Mouse (Mus musculus): Measurements from ENCODE around the gene Gm20538. TPM values are rescaled to one million over a fixed set of nuclear protein-coding genes. Genes with fewer than 3 reads are reported as not detected.

Gene Gm20538
- polyA plus RNA-seq (2016; fragmentation: Nextera tagmentation; extraction: Ambion mirVana): not detected in 2 replicates

DNA sequence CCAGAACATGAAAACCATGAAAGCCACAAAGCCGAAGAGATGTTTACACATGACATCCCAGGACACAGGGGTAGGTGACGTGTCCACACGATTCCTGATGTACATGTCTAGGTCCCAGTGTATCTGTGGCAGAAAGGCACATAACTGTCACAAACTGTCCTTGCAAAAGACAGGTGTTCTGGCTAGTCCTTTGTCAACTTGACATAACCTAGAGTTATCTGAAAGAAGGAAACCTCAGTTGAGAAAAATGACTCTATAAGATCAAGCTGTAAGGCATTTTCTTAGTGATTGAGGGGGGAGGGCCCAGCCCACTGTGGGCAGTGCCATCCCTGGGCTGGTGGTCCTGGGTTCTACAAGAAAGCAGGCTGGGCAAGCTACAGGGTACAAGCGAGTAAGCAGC lies at the start of gene Gm20538:
Gene Gm20538 (minus strand): TSS at position 101 of the 400 bp plus-strand sequence.
- Histone ChIP-seq H3K27ac (no peak within 1 kb of the TSS), H3K4me1 (replicated peaks) (peaks cover 11% of the 10 kb centered on the region), H3K4me2 (no peak within 1 kb of the TSS), H3K36me3 (peaks cover 57% of the 10 kb centered on the region), H3K4me3 (replicated peaks) (no peak within 1 kb of the TSS), H3K9me3 (no peaks in the 10 kb centered on the region), H3K9ac (replicated peaks) (no peak within 1 kb of the TSS), H3K27me3 (no peaks in the 10 kb centered on the region)
- WGBS: 95% methylated on average over 4 of the region's 4 CpGs
- ATAC-seq (ENCODE audit: insufficient number of reproducible peaks, insufficient read depth, low FRiP score, low TSS enrichment, low read depth): no peak

DNA sequence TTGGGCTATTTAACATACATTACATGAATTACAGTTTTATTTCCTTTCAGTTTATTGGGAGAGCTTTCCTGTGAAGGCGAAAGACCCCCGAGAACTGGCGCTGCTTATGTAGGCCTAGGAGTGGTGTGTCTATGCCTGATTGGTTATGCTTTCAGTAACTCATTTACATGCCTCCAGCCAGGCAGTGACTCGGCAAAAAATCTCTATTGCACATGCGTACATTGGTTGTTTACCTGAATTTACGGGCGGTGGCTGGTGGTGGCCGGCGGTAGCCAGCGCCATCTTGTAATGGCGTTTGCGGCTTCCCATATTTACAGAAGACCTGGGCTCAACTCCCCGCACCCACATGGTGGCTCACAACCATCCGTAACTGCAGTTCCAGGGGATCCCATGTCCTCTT lies 41.5 kb upstream of the Gm20538 start:
- H3K4me1 ChIP-seq (replicated peaks): 0 out of 2 replicates have a peak, but pooled peaks cover 5% of the 10 kb centered on the region
- H3K27me3 ChIP-seq: peaks cover 31% of the 10 kb centered on the region
- no peaks in the 10 kb centered on the region for H3K9me3 ChIP-seq
- 96% methylated on average over 14 of the region's 14 CpGs for WGBS
- H3K9ac ChIP-seq (replicated peaks): no peak overlapping the region
- ATAC-seq (ENCODE audit: insufficient number of reproducible peaks, insufficient read depth, low FRiP score, low TSS enrichment, low read depth): no peak
- no peak overlapping the region for H3K27ac ChIP-seq
- no peak overlapping the region for H3K4me2 ChIP-seq
- H3K4me3 ChIP-seq (replicated peaks): no peak overlapping the region
- no peaks in the 10 kb centered on the region for H3K36me3 ChIP-seq

DNA sequence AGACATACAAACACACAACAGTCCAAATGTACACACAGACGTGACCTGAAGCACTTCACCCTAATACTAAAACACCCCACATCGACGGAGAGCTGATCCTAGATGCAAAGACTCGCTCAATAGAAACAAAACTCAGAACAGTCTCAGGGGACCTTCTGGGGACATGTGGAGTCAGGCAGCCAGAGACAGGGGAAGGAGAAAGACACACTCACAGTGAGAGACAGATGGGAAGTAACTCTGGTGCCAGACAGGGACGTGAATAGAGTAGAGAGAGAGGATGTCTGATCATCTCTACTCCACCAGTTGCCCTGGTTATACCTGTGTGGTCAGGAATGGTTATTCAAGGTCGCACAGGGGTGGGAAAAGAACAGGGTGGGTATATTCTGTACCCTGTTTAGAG lies 39.0 kb upstream of the Gm20538 start:
- Histone ChIP-seq H3K4me1 (replicated peaks) (no peaks in the 10 kb centered on the region; the same call in 1 of the 2 replicates), H3K9me3 (no peaks in the 10 kb centered on the region), H3K4me3 (replicated peaks) (no peak overlapping the region), H3K4me2 (no peak overlapping the region), H3K36me3 (no peaks in the 10 kb centered on the region), H3K9ac (replicated peaks) (no peak overlapping the region), H3K27me3 (peaks cover 38% of the 10 kb centered on the region), H3K27ac (no peak overlapping the region)
- ATAC-seq (ENCODE audit: insufficient number of reproducible peaks, insufficient read depth, low FRiP score, low TSS enrichment, low read depth): no peak
- WGBS: 82% methylated on average over 6 of the region's 6 CpGs

GRCm38 (mm10) chr19:44590992-44591391 lies 38.4 kb upstream of the Gm20538 start:
- Histone ChIP-seq H3K4me2 (no peak overlapping the region), H3K4me3 (replicated peaks) (no peak overlapping the region), H3K4me1 (replicated peaks) (no peaks in the 10 kb centered on the region; the same call in 1 of the 2 replicates), H3K27ac (no peak overlapping the region), H3K9me3 (no peaks in the 10 kb centered on the region), H3K36me3 (no peaks in the 10 kb centered on the region), H3K9ac (replicated peaks) (no peak overlapping the region), H3K27me3 (peaks cover 41% of the 10 kb centered on the region)
- ATAC-seq (ENCODE audit: insufficient number of reproducible peaks, insufficient read depth, low FRiP score, low TSS enrichment, low read depth): no peak
- 90% methylated on average over 18 of the region's 18 CpGs for WGBS

DNA sequence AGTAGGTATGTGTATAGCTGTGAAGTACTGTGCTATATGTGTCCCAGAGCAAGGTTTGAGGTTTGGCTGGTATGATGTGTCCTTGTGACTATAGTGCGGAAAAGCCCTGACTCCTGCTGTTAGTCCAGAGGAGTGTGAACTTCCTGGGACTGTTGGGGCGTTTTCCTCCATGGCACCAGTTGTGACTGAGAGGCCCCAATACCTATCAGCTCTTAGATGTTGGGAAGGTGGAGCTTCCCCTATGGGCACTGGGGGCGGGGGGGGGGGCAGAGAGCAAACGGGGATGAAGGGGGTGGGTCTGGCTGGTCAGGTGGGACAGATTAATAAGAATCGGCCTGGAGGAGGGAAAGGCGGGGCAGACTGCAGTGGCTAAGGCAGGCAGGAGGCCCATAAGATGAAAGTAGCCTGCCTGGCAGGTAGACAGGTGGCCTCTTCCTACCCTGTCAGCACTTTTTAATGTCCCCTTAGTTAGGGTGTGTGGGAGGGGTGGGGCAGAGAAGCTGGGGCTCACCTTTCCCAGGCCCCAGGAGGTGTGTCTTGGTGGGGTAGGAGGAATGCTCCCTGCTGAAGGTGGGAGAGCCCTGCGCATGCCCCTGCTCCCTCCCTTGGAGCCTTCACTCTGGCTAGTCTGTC lies 37.1 kb upstream of the Gm20538 start:
- Histone ChIP-seq H3K4me2 (no peak overlapping the region), H3K9ac (replicated peaks) (no peak overlapping the region), H3K36me3 (no peaks in the 10 kb centered on the region), H3K27me3 (peaks cover 53% of the 10 kb centered on the region), H3K27ac (no peak overlapping the region), H3K4me3 (replicated peaks) (no peak overlapping the region), H3K9me3 (no peaks in the 10 kb centered on the region), H3K4me1 (replicated peaks) (no peaks in the 10 kb centered on the region; the same call in 1 of the 2 replicates)
- WGBS: 23% methylated on average over 7 of the region's 7 CpGs
- no peak for ATAC-seq (ENCODE audit: insufficient number of reproducible peaks, insufficient read depth, low FRiP score, low TSS enrichment, low read depth)

DNA sequence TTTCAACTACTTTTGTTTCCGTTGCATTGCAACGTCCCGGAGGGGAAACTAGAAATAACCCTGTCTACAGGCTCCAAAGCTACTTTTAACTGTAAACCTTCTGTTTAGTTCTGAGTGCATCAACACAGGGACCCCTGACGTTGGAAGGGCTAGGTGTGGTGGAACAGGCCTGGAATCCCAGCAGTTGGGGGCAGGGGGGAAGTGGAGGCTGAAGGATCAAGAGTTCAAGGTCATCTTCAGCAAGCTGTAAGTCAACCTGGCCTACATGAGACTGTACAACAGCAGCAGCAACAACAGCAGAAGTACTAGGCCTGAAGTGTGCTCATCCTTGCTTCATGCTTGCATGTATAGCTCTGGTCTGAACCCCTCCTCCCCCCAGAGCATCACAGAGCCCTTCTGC lies 35.4 kb upstream of the Gm20538 start:
- no peaks in the 10 kb centered on the region for H3K36me3 ChIP-seq
- peaks cover 65% of the 10 kb centered on the region for H3K27me3 ChIP-seq
- no peak overlapping the region for H3K27ac ChIP-seq
- no peak overlapping the region for H3K4me3 ChIP-seq (replicated peaks)
- H3K9me3 ChIP-seq: no peaks in the 10 kb centered on the region
- no peaks in the 10 kb centered on the region; the same call in 1 of the 2 replicates for H3K4me1 ChIP-seq (replicated peaks)
- 32% methylated on average over 4 of the region's 4 CpGs for WGBS
- no peak overlapping the region for H3K4me2 ChIP-seq
- no peak for ATAC-seq (ENCODE audit: insufficient number of reproducible peaks, insufficient read depth, low FRiP score, low TSS enrichment, low read depth)
- H3K9ac ChIP-seq (replicated peaks): no peak overlapping the region

DNA sequence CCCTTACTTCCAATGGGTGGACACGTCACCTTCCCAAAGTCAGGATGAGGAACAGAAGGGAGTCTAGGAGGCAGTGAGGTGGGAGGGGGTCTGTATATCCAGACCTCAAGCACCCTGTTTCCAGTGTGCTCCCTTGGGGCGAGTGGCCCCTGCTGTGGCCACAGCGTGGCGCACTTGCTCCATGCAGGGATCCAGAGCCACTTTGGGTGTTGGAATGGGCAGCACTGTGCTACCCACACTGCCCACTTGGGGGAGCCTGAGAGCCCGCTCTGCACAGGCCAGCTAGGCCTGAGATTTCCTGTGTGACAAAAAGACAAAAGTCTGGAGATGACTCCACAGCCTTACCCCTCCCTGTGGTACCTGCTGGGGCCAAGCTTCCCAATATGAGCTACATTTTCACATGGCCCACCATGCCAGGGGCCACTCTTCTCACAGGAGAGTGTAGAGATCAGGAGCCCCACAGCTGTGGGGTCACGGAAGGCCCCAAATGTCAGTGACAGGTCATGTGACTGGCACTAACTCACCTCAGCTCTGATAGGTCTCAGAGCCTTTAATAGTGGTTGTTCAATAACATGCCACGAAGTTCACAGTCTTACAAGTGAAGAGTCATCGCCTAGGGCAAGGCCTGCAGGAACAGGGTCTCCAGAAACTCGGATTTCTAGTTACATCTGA lies 30.1 kb upstream of the Gm20538 start:
- Histone ChIP-seq H3K9ac (replicated peaks) (no peak overlapping the region), H3K4me3 (replicated peaks) (no peak overlapping the region), H3K36me3 (no peaks in the 10 kb centered on the region; the same call in 1 of the 2 replicates), H3K27me3 (peaks cover 43% of the 10 kb centered on the region), H3K4me1 (replicated peaks) (0 out of 2 replicates have a peak, but pooled peaks cover 4% of the 10 kb centered on the region), H3K9me3 (no peaks in the 10 kb centered on the region), H3K27ac (no peak overlapping the region), H3K4me2 (no peak overlapping the region)
- peak; percentile 79; the same call in 1 of the 2 replicates for ATAC-seq (ENCODE audit: insufficient number of reproducible peaks, insufficient read depth, low FRiP score, low TSS enrichment, low read depth)
- WGBS: 34% methylated on average over 9 of the region's 9 CpGs

DNA sequence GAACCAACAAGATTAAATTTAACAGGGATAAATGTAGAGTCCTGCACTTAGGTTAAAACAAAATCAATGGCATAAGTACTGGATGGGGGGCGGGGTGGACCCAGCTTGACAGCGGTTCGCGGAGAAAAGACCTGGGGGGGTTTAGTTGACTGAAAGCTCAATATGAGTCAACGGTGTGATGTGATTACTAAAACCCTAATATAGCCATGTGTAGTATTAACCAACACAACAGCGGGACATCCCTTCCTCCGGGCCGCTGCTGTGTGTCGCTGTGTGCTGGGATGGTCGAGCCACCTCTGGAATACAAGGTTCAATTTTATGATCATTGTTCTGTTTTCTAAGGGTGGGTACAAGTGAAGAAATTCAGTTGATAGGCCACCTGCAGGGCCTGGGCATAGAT lies 29.5 kb upstream of the Gm20538 start:
- H3K9me3 ChIP-seq: no peaks in the 10 kb centered on the region
- peaks cover 6% of the 10 kb centered on the region; the same call in 1 of the 2 replicates for H3K36me3 ChIP-seq
- H3K4me1 ChIP-seq (replicated peaks): 0 out of 2 replicates have a peak, but pooled peaks cover 4% of the 10 kb centered on the region
- no peak overlapping the region for H3K9ac ChIP-seq (replicated peaks)
- no peak overlapping the region for H3K27ac ChIP-seq
- WGBS: 87% methylated on average over 10 of the region's 10 CpGs
- no peak for ATAC-seq (ENCODE audit: insufficient number of reproducible peaks, insufficient read depth, low FRiP score, low TSS enrichment, low read depth)
- H3K27me3 ChIP-seq: peaks cover 36% of the 10 kb centered on the region
- no peak overlapping the region for H3K4me2 ChIP-seq
- H3K4me3 ChIP-seq (replicated peaks): no peak overlapping the region

DNA sequence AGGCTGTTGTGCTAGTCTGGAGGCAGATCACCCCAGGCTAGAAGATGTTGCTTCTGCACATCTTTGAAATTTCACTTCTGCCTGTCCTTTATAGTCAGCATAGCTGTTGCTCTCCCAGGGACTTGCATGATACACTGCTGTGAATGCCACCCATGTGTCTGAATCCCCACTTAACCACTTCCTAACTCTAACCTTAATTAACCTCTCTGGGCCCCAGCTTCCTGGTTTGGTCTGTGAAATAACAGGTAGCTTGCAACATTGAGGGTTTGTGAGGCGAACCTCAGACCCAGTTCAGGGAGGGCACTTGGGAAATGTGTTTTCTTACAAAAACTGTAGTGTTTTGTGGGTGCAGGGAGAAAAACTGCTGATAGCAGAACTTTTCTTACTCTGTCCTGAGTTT lies 25.4 kb upstream of the Gm20538 start:
- Histone ChIP-seq H3K4me3 (replicated peaks) (no peak overlapping the region), H3K9ac (replicated peaks) (no peak overlapping the region), H3K4me2 (no peak overlapping the region), H3K27ac (no peak overlapping the region), H3K9me3 (no peaks in the 10 kb centered on the region), H3K36me3 (peaks cover 33% of the 10 kb centered on the region), H3K27me3 (no peaks in the 10 kb centered on the region), H3K4me1 (replicated peaks) (0 out of 2 replicates have a peak, but pooled peaks cover 4% of the 10 kb centered on the region)
- no peak for ATAC-seq (ENCODE audit: insufficient number of reproducible peaks, insufficient read depth, low FRiP score, low TSS enrichment, low read depth)
- WGBS: 72% methylated on average over 1 of the region's 1 CpGs

DNA sequence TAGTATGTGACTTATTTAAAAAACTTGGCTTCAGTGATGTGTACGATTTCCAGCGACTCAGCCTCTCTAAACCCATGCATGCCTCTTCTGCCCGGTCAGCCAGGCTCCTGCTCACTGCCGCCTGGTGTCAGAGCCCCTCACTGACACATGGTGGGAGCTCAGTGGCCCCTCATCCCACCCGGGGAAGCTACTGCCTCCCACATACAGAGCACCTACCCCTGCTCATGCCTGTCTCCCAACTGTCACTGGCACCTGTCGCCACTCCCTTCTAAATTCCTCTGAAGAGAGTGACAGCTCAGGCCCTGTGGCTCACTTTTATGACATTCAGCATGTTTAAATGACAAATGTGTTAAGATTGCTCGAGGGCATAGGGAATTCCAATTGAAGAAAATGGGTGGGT lies 23.6 kb upstream of the Gm20538 start:
- Histone ChIP-seq H3K4me2 (no peak overlapping the region), H3K27ac (no peak overlapping the region), H3K4me1 (replicated peaks) (0 out of 2 replicates have a peak, but pooled peaks cover 3% of the 10 kb centered on the region), H3K9ac (replicated peaks) (no peak overlapping the region), H3K27me3 (no peaks in the 10 kb centered on the region), H3K9me3 (no peaks in the 10 kb centered on the region), H3K4me3 (replicated peaks) (no peak overlapping the region), H3K36me3 (peaks cover 51% of the 10 kb centered on the region)
- WGBS: 67% methylated on average over 7 of the region's 7 CpGs
- 0 out of 2 replicates have a peak, but pooled peaks have one; percentile 17 for ATAC-seq (ENCODE audit: insufficient number of reproducible peaks, insufficient read depth, low FRiP score, low TSS enrichment, low read depth)

DNA sequence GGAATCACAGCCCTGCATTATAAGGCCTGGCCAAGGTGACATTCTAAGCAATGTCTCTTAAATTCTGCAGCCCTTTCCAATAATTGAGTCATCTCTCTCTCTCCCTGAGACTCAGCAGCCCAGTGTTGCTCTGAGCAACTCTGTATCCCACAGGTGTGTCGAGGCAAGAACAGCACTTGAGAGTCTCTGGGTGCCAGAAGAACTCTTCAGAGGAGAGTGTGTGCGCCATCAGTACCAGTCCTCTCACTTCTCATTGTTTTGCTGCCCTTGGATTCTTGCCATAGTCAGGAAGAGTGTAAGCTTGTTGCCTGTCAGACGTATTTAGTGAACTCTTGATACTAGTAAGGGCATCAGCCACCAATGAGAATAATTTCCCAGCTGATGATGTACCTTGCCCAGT lies 15.1 kb upstream of the Gm20538 start:
- no peak for ATAC-seq (ENCODE audit: insufficient number of reproducible peaks, insufficient read depth, low FRiP score, low TSS enrichment, low read depth)
- Histone ChIP-seq H3K36me3 (peaks cover 84% of the 10 kb centered on the region), H3K4me3 (replicated peaks) (no peak overlapping the region), H3K27me3 (no peaks in the 10 kb centered on the region), H3K4me1 (replicated peaks) (peaks cover 25% of the 10 kb centered on the region), H3K9me3 (no peaks in the 10 kb centered on the region), H3K9ac (replicated peaks) (no peak overlapping the region), H3K4me2 (no peak overlapping the region), H3K27ac (no peak overlapping the region)
- 88% methylated on average over 3 of the region's 3 CpGs for WGBS
